ENCODE assay signal across 9 mouse cellular contexts in genomic region chr14:60799762-60800728, GRCm38 (mm10). TPM values are rescaled to one million over a fixed set of nuclear protein-coding genes. Genes with fewer than 3 reads are reported as not detected.
DNase-seq lines count a peak whose midpoint lies in the region; ATAC-seq lines count a peak whose summit lies in the region.
"Had no signal": no experiment of that assay in that cellular context is flagged by ENCODE, and none has a peak within 500 bp of the region (broad histone marks: within the 10 kb centered on the region; RNA-seq: fewer than 3 reads in every experiment).

No protein-coding gene starts in this region.

- 56% methylated on average over 9 of the region's 9 CpGs for WGBS in midbrain, embryonic 11.5 days
- WGBS in midbrain, embryonic 10.5 days = 56% methylated on average over 9 of the region's 9 CpGs

- H3K27me3 ChIP-seq in midbrain, embryonic 11.5 days (ENCODE audit: control insufficient read depth, insufficient read depth, low read length) = no peaks in the 10 kb centered on the region
- no peaks in the 10 kb centered on the region for H3K27me3 ChIP-seq in midbrain, embryonic 10.5 days (ENCODE audit: low read depth, poor library complexity, severe bottlenecking)

- H3K9me3 ChIP-seq in midbrain, embryonic 11.5 days (ENCODE audit: control insufficient read depth, low read length) = no peaks in the 10 kb centered on the region
- H3K9me3 ChIP-seq in midbrain, embryonic 10.5 days (replicated peaks) = no peaks in the 10 kb centered on the region
- H3K9me3 ChIP-seq: G1E had no signal

- H3K9ac ChIP-seq in midbrain, embryonic 11.5 days (ENCODE audit: low read length) = no peak overlapping the region

- H3K27ac ChIP-seq in midbrain, embryonic 11.5 days (ENCODE audit: low read depth, low read length) = no peak overlapping the region
- no peak overlapping the region for H3K27ac ChIP-seq in midbrain, embryonic 10.5 days (replicated peaks)

- H3K36me3 ChIP-seq in midbrain, embryonic 11.5 days (ENCODE audit: control insufficient read depth, insufficient read depth, low read length) = peaks cover 6% of the 10 kb centered on the region; the same call in 1 of the 2 replicates
- H3K36me3 ChIP-seq in midbrain, embryonic 10.5 days = peaks cover 79% of the 10 kb centered on the region

- no peak for ATAC-seq in midbrain, embryonic 11.5 days (ENCODE audit: low FRiP score)
- ATAC-seq in erythroblast, adult 5-6 weeks (replicated peaks; ENCODE audit: low FRiP score, poor library complexity, severe bottlenecking) = 0 out of 2 replicates have a peak, but pooled peaks have one; percentile 53

- no peaks in the 10 kb centered on the region for H3K4me1 ChIP-seq in midbrain, embryonic 11.5 days (ENCODE audit: control insufficient read depth, insufficient read depth, low read length)
- H3K4me1 ChIP-seq in midbrain, embryonic 10.5 days = no peaks in the 10 kb centered on the region

- H3K4me2 ChIP-seq in midbrain, embryonic 11.5 days = no peak overlapping the region

- no peak overlapping the region for H3K4me3 ChIP-seq in midbrain, embryonic 11.5 days (ENCODE audit: low read depth, low read length)
- H3K4me3 ChIP-seq in midbrain, embryonic 10.5 days = no peak overlapping the region

- peak; percentile 29 to 57 for DNase-seq in cerebellum, postnatal 14 days
- DNase-seq in cerebellum, postnatal 25 days = no peak
- DNase-seq in midbrain, embryonic 11.5 days (ENCODE audit: low spot score, missing footprints) = peak; percentile 90
- DNase-seq in midbrain, embryonic 10.5 days (ENCODE audit: low spot score) = no peak
- DNase-seq in lung, postnatal 25 days (ENCODE audit: low spot score) = peak; percentile 54
- DNase-seq in spleen, adult 18-20 months = no peak
- no peak for DNase-seq in left cerebral cortex, postnatal 36 days (ENCODE audit: low spot score in 2 of 2)

- intact Hi-C loops in left cerebral cortex, postnatal 36 days (cut with DNase I) = loop anchor here (1.0 to 2.0 kb wide), 3 partner anchors 285 to 495 kb away; no protein-coding TSS in a partner anchor

RNA-seq across cellular contexts. Expression of gene Mipep, which starts 15.7 kb away (rescaled TPM):
- polyA plus RNA-seq in midbrain, embryonic 11.5 days (2014; fragmentation: Nextera tagmentation; extraction: Ambion mirVana) = 26.6 and 26.7 TPM in 2 replicates
- 21.9 and 25.4 TPM in 2 replicates for polyA plus RNA-seq in midbrain, embryonic 10.5 days (2016; fragmentation: Nextera tagmentation; extraction: Ambion mirVana)
- 1.9 and 2.5 TPM in 2 replicates for total RNA-seq in erythroblast, adult 5-6 weeks (2015; ENCODE audit: low replicate concordance)
- 3.3 and 7.2 TPM in 2 replicates for total RNA-seq in erythroblast, adult 5-6 weeks (2017; ENCODE audit: low replicate concordance)
- total RNA-seq in left cerebral cortex, postnatal 36 days (2021) = 10 to 100 TPM; 25.4 to 25.8 TPM

RNA-seq across cellular contexts. Expression of gene C1qtnf9, which starts 32.1 kb away (rescaled TPM):
- polyA plus RNA-seq in midbrain, embryonic 11.5 days (2014; fragmentation: Nextera tagmentation; extraction: Ambion mirVana) = not detected in 2 replicates
- polyA plus RNA-seq in midbrain, embryonic 10.5 days (2016; fragmentation: Nextera tagmentation; extraction: Ambion mirVana) = 0.06 and 0.09 TPM in 2 replicates
- not detected in 2 replicates for total RNA-seq in erythroblast, adult 5-6 weeks (2015; ENCODE audit: low replicate concordance)
- not detected in 2 replicates for total RNA-seq in erythroblast, adult 5-6 weeks (2017; ENCODE audit: low replicate concordance)
- under 1 TPM; 0.27 to 0.37 TPM for total RNA-seq in left cerebral cortex, postnatal 36 days (2021)
- polyA plus RNA-seq: G1E had no signal

Comparison
In these comparisons a context has a peak if more than half of its experiments do, and no peak if none do; other contexts are left out.
1. DNase-seq: peak in cerebellum, postnatal 14 days (2 of 2), midbrain, embryonic 11.5 days (single experiment) and lung, postnatal 25 days (single experiment); none in cerebellum, postnatal 25 days (0 of 2), midbrain, embryonic 10.5 days (single experiment), spleen, adult 18-20 months (0 of 2) and left cerebral cortex, postnatal 36 days (0 of 2).